Mouse (Mus musculus) c-Kit-negative CD71-positive TER-119-positive erythroid progenitor cells, embryonic 14.5 days (primary cell): ENCODE data around the gene P2ry14.
"Not testable (repeated sequence)": the region's sequence is repeated elsewhere in the genome, so short reads cannot be mapped to it uniquely, and the experiment has no call there.

Experiments
- DNase-seq: peaks from one replicate; pipeline ENCODE4 v3.0.0-alpha.2; 2013; ENCODE audit warnings: low read depth, low spot score

The P2ry14 gene

DNA sequence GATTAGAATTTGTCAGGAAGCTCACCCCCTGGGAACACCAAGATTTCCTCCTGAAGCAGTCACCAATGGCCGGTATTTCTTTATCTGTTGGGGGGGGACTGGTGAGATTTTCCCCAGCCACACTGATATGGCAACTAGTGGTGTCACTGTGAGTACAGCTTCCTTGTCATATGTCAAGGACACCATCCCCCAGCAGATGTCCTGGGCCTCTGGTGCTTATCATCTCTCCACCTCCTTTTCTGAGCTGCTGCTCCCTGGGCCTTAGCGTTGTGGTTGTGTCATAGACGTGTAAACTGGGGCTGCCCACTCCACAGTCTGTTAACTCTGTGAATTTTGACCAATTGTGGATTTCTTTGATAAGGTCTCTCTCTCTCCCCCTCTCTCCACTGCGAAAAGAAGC lies 49.0 kb downstream of the P2ry14 start:
- no peak for DNase-seq

DNA sequence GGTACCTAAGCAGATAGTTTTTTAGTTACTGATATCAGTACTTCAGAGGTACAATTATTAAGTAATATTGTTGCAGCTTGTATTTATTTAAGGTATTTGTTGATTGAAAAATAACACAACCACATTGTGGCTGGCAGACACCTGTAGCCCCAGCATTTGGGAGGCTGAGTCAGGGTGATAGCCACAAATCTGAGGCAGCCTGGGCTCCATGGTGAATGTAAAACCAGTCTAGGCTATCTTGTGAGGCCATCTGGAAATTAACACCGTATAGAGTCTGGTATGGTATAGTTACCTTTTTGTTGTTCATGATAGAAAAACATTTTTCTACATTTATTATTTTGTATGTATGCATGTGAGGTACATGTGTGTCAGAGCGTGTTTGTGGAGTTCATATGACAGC lies 51.3 kb downstream of the P2ry14 start:
- DNase-seq, result no peak

DNA sequence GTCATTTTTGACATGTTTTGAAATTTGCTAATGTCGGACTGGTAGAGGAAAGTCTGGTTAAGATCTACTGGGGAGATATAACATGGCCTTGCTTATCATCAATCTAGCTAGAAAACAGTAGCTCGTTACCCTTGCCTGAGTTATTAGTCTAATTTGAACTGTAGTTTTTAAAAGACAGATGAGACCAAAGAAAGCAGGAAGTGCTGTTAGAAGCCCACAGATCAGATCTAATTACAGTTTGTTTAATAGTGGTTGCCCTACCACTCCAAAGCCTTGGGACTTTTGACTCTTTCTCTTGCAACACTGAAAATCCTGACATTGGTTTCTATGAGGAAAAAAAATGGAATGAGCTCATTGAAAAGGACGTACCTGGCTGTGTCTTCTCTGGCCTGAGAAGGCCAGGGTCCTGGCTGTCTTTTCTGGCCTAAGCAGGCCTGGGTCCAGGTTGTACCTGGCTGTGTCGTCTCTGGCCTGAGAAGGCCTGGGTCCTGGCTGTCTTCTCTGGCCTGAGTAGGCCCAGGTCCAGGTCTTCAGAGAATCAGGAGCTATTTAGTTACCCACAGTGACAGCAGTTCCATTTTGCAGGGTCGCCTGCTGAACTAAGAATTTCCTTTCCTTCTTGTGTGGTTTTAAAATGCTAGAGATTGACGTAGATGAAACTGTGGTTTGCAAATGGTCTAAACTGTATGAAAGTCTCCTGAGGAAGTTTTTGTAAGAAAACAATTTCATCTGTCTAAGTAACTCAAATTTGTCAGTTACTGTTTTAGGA lies 52.0 kb downstream of the P2ry14 start, which contains the start of gene Gpr171:
Gpr171 (minus strand) TSS at position 604 of the 769 bp plus-strand sequence.
- DNase-seq, result no peak

DNA sequence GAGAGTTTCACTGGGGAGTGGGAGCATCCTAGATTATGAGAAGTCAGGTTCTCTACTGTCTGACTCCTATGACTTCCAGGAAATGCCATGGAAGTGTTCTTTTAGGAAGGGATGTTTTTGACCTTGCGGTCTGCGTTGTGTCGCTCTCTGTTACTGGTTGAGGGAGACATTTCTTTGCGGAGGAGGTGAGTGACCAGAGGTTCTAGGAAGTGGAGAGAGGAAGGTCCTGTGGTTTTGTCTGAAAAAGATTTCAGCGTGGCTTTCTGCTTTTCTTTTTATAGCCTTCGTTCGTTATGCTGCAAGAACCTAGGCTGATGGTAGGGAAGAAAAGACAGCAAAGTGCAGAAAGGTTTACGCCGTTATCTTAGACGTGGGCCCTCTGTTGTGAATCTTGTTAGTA lies 54.9 kb downstream of the P2ry14 start:
- DNase-seq, result no peak

DNA sequence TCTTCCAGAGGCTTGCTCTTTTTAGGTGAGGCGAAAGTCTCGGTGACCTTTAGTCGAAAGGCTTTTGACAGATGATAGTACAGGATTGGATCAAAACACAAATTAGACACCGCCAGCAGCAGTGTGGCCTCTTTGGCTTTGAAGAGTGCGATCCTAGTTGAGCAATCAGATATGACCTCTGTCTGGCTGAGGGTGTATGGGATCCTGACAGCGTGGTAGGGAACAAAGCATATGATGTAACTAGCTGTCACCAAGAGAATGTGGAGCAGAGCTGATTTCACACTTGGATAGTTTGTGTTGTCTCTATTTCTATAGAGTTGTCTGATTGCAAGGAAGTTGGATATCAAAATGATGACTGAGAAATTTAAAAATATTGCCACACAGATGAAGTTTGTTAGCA lies 56.0 kb downstream of the P2ry14 start:
- no peak for DNase-seq

DNA sequence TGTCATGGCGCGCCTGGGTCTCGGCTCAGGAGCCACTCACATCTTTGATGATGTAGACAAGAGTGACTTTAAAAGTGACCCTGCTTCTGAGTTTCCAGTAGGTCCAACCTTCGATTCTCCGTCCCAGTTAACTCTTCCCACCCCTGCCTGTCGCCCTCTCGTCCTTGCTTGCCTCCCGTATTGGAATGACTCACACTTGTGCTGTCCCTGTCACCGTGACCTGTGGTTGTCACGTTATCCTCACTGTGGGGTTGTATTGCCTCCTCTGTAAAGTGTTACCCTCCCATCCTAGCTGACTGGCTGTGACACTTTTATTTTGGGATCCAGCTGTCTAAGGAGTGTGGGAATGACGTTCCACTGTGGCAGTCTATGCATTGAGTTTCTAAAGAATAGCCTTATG lies 60.7 kb downstream of the P2ry14 start:
- DNase-seq, result no peak

DNA sequence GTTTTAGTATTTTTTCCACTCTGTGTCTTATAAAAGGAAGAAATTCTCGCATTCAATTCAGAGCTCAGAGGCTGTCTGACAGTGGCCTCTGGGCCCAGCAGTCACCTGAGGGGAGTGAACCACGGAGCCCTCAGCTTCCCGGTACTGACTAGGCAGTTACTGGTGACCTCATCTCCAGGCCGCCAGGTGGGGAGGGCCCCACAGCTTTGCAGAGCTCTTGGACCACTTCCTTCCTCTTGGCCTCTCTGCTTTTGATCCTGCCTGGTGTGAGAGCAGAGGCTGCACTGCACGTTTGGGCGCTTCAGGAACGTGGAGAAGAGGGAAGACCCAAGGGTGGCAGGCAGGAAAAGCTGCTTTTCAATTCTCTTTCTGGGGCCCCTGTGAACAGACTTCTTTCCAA lies 72.5 kb downstream of the P2ry14 start:
- no peak for DNase-seq

DNA sequence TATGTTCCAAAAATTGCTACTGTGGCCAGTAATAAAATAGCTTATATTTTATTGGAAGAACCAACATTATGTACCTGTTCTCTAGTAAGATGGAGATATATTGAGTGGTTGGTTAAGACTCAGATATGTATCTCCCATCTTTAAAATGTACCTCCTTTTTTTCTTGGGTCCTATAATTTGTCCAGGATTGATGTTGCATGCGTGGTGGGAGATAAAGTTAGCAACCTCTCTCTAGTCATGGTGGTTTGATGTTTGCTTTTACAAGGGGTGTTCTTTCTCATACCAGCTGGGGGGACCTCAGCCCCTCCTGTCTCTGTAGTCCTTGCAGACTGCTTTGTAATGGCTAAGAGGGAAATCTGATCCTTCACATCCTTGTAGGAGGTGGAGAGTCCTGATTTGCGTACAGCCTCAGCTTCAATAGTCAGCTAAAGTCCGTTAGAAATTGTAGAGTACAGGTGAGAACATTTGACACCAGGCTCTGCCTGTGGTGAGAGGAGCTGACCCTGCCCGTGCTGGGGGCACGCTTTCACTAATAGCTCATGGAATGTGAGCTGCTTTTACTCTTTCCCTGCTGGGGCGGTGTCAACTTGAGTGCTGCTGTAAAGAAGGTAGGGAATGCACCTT lies 73.0 kb downstream of the P2ry14 start:
- no peak for DNase-seq

DNA sequence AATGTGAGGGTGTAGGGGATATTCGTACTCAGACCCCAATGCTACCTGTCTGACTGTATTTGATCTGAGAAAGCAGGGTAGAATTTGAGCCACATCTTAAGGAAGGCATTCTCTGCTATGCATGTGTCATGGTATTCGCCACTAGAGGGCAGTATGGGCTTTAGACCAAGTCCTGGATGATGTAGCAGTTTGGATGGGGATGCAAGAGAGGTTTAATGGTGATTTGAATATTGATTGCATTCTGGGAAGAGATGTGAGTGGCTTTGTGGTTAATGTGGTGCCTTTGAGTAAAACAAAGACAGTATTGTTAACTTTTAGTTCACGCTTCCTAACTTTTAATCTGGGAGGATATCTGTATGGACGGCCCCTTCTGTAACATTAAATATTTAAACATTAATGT lies 74.1 kb downstream of the P2ry14 start:
- DNase-seq, result peak; percentile 40

DNA sequence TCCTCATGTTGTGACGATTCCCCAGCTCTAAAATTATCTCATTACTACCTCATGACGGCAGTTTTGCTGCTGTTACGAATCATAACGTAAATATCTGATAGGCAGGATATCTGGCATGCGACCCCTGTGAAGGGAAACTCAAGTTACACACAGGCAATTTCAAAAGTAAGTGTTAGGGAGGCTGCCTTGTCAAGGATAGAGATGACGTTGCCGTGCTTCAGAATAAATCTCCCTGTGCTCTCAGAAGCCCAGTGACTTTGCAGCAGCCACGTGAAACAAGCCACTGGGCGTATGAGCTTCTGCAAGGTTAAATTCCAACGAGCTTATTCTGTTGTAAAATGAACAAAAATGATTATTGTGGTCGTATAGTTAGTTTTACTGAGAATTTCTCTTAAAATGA lies 74.8 kb downstream of the P2ry14 start:
- DNase-seq, result no peak

DNA sequence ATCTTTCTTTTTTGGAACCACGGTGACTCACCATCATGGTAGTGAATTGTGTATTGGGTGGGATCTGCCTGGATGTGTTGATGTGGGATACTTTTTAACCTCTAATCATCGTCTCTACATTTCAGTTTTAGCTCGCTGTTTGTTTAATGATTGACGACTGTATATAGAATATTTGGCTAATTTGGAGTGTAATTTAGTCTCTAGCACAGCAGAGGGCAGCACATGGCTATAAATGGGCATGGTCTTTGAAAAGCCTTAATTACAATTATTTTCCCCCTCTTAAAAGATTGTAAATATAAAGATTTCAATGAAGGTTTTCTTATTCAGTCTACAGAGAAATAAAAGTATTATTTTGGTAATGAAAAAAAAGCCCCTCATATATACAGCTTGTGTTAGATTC lies 76.1 kb downstream of the P2ry14 start:
- no peak for DNase-seq

DNA sequence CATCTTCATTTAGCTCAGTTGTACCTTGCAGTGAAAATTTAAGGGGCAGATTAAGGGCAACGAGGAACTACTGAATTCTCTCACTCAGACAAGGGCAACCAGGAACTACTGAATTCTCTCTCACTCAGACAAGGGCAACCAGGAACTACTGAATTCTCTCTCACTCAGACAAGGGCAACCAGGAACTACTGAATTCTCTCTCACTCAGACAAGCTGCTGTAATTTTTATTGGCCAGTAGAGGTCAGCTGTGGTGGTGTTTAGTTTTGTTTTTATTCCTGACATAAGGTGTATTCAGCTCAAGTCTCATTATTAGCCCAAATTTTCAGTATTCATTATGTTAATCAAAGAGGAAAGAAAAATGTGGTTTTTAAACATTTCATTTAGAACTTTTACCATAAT lies 84.3 kb downstream of the P2ry14 start:
- not testable (repeated sequence) for DNase-seq

DNA sequence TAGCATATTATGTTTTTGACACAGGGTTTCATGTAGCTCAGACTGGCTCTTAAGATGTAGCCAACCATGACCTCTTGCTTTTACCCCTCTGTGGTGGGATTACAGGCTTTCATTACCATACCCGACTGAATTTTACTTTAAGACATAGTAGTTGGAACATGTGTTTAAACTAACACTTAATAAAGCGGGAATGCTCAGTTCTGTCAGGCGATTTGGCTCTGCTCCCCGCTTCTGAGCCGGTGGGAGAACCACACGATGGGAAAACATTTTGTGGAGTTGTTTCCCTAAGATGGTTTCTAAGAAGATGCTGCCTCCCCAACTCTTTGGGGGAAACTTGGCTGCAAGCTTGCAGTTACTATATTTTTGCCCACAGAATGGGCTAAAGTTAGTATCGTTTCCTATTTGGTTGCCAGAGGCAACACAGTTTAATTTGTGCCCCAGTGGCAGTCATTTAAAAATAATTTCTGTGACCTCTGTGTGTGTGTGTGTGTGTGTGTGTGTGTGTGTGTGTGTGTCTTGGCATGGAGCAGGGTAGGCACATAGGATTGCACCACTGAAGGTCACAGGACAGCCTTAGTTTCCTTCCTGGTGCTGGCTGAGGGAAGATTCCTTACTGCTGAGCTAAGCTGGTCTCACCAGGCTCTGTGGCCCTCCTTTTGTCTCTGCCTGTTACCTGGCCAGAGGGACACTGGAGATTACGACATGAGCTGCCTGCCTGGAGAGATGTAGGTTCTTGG lies 86.7 kb downstream of the P2ry14 start:
- no peak for DNase-seq

DNA sequence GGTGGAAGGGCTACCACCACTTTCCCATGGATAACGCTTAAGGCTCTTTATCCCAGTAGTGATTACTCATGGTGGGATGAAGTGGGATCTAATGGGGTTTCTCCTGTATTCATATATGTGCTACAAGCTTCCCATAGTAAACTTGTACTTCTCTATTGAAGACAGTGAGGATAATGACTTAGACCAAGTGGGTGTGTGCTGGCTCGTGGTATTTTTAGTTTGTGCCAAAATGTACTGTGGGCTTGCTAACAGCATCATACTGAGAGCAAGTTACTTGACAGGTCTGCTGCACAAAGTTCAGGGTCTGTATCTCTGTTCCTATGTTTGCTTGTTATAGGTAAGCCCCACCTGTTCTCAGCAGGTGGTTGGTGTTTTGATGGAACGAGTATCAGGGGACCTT lies 87.5 kb downstream of the P2ry14 start:
- DNase-seq, result no peak
